Mouse (Mus musculus): ENCODE data around the gene Tmem184c. TPM values are rescaled to one million over a fixed set of nuclear protein-coding genes. Genes with fewer than 3 reads are reported as not detected.

Tmem184c gene
- polyA plus RNA-seq (2014; fragmentation: Nextera tagmentation; extraction: Ambion mirVana) = 63.6 and 67.0 TPM in 2 replicates

- Histone ChIP-seq H3K4me3 (ENCODE audit: low read depth, low read length) (peak within 1 kb of the TSS; percentile 66), H3K27ac (ENCODE audit: low read depth, low read length) (no peak within 1 kb of the TSS), H3K9me3 (ENCODE audit: control insufficient read depth, low read length) (no peaks in the 10 kb centered on the region), H3K4me1 (ENCODE audit: control insufficient read depth, insufficient read depth, low read length) (peaks cover 9% of the 10 kb centered on the region), H3K27me3 (ENCODE audit: control insufficient read depth, insufficient read depth, low read length) (no peaks in the 10 kb centered on the region), H3K9ac (ENCODE audit: low read length) (peak within 1 kb of the TSS; percentile 67), H3K36me3 (ENCODE audit: control insufficient read depth, insufficient read depth, low read length) (no peaks in the 10 kb centered on the region), H3K4me2 (peak within 1 kb of the TSS; percentile 73)
- DNase-seq (ENCODE audit: low spot score, missing footprints) (peak; percentile 100), ATAC-seq (ENCODE audit: low FRiP score) (peak; percentile 99)
- under 1% methylated on average over 36 of the region's 36 CpGs for WGBS
Observed at GRCm38 (mm10) chr8:77610374-77610969, at the start of gene Tmem184c. TSS of gene Tmem184c (minus strand) at chr8:77610698.

DNA sequence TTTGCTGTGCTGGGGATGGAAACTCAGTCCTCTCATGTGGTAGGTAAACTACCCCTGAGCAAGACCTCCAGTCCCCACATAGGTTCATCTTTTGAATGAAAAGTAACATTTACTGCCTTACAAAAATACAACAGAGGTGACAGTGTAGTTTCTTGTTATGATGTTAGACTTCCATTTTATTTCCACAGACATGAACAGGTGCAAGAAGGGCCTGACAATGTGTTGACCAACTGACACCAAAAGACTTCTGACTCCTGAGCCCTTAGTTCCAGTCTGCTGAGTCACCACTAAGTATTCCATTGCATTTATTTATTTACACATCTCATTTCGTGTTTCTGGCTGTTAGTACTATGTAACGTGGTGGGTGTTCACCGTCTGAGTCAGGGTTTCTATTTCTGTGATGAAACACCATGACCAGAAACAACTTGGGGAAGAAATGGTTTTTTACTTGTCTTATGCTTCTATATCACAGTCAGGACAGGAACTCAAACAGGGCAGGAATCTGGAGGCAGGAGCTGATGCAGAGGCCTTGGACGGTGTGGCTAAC, 49.1 kb upstream of the Tmem184c start:
- no peak for ATAC-seq (ENCODE audit: low FRiP score)

DNA sequence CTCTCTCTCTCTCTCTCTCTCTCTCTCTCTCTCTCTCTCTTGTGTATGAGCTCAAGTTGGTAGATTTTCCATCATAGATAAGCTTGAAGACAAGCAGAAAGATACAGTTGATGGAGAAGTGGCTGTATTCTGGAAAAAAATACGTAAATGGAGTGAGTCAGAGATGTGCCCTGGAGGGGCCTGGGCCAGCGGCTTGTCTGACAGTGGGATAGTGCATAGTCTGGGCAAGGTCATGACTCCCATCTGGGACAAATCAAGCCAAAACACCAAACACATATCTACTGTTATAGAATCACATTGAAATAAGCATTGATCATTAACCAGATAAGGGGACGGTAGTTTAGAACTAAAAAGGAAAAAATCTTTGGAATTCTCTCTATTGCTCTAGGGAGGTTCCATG, 47.9 kb upstream of the Tmem184c start:
- Histone ChIP-seq H3K9me3 (ENCODE audit: control insufficient read depth, low read length) (no peaks in the 10 kb centered on the region), H3K9ac (ENCODE audit: low read length) (no peak overlapping the region), H3K4me2 (no peak overlapping the region), H3K4me1 (ENCODE audit: control insufficient read depth, insufficient read depth, low read length) (no peaks in the 10 kb centered on the region), H3K4me3 (ENCODE audit: low read depth, low read length) (no peak overlapping the region), H3K27me3 (ENCODE audit: control insufficient read depth, insufficient read depth, low read length) (no peaks in the 10 kb centered on the region), H3K27ac (ENCODE audit: low read depth, low read length) (no peak overlapping the region), H3K36me3 (ENCODE audit: control insufficient read depth, insufficient read depth, low read length) (no peaks in the 10 kb centered on the region)
- ATAC-seq (ENCODE audit: low FRiP score) (no peak), DNase-seq (ENCODE audit: low spot score, missing footprints) (no peak)
- WGBS = 79% methylated on average over 3 of the region's 3 CpGs

More for the DNA sequence above, 49.1 kb upstream of the Tmem184c start:
- H3K4me2 ChIP-seq = no peak overlapping the region
- no peak overlapping the region for H3K9ac ChIP-seq (ENCODE audit: low read length)
- H3K4me1 ChIP-seq (ENCODE audit: control insufficient read depth, insufficient read depth, low read length) = no peaks in the 10 kb centered on the region
- no peak for DNase-seq (ENCODE audit: low spot score, missing footprints)
- no peak overlapping the region for H3K27ac ChIP-seq (ENCODE audit: low read depth, low read length)
- H3K4me3 ChIP-seq (ENCODE audit: low read depth, low read length) = no peak overlapping the region
- no peaks in the 10 kb centered on the region for H3K36me3 ChIP-seq (ENCODE audit: control insufficient read depth, insufficient read depth, low read length)
- H3K27me3 ChIP-seq (ENCODE audit: control insufficient read depth, insufficient read depth, low read length) = no peaks in the 10 kb centered on the region
- H3K9me3 ChIP-seq (ENCODE audit: control insufficient read depth, low read length) = no peaks in the 10 kb centered on the region
- WGBS = 87% methylated on average over 4 of the region's 4 CpGs

DNA sequence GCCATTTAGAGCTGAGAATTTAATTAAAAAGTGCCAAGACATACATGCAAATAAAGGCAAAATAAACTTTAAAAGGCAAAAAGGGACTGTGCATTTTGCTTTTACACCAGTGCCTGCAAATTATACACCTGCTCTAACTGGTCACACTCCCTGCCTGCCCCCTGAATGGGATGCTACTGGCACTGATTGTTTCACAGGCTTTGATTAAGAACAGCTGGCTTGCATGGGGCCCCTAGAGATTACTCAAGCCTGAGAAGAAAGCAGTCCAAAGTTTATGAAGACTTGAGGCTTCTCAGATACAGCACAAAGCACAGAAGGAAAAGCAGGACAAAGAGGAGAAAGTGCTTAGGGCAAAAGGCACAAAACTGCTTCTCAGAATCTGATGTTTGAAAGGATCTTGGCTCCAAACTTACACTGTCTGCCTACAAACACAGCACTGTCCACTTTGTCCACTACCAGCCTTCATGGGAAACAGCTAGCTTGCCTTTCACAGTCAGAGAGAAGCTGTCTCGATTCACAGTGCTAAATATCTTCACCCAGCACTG, 40.2 kb upstream of the Tmem184c start:
- Histone ChIP-seq H3K9me3 (ENCODE audit: control insufficient read depth, low read length) (no peaks in the 10 kb centered on the region), H3K27me3 (ENCODE audit: control insufficient read depth, insufficient read depth, low read length) (no peaks in the 10 kb centered on the region), H3K36me3 (ENCODE audit: control insufficient read depth, insufficient read depth, low read length) (no peaks in the 10 kb centered on the region), H3K4me2 (no peak overlapping the region), H3K9ac (ENCODE audit: low read length) (no peak overlapping the region), H3K27ac (ENCODE audit: low read depth, low read length) (no peak overlapping the region), H3K4me3 (ENCODE audit: low read depth, low read length) (no peak overlapping the region), H3K4me1 (ENCODE audit: control insufficient read depth, insufficient read depth, low read length) (no peaks in the 10 kb centered on the region)
- whole genome bisulfite sequencing = 57% methylated on average over 1 of the region's 1 CpGs
- DNase-seq (ENCODE audit: low spot score, missing footprints) (no peak), ATAC-seq (ENCODE audit: low FRiP score) (no peak)

DNA sequence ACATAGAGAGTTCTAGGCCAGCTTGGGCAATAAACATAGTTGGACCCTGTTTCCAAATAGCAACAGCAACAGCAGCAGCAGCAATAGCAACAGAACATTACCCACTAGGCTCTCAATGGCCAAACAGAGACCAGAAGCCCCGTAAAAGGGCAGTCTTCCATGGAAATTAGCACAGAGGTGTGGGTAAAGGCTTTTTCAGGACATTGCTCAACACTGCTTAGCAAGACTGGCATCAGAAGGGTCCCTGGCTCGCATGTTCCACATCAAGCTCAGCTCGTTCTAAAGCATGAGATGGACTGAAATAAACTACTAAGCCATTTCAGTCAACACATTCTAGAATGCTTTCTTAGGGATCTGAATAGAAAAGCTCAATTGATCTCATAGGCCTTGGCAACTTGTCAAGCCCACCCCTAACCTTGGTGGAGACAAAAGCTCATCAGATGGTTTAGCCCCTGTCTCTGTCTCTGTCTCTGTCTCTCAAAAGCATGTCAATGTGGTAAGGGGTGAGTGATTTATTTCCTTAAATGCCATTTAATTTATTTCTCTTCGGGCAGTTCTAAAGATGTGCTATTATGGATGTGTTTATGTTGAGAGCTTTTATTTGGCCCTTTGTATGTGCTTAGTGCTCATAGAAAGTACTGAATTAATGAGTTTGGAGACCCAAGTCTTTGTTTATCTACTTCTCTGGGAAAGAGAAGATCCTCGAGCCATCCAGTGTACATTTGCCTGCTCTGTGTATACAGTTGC, 29.8 kb upstream of the Tmem184c start:
- Histone ChIP-seq H3K4me3 (ENCODE audit: low read depth, low read length) (no peak overlapping the region), H3K4me2 (no peak overlapping the region), H3K9me3 (ENCODE audit: control insufficient read depth, low read length) (no peaks in the 10 kb centered on the region), H3K27me3 (ENCODE audit: control insufficient read depth, insufficient read depth, low read length) (no peaks in the 10 kb centered on the region), H3K4me1 (ENCODE audit: control insufficient read depth, insufficient read depth, low read length) (no peaks in the 10 kb centered on the region), H3K9ac (ENCODE audit: low read length) (no peak overlapping the region), H3K27ac (ENCODE audit: low read depth, low read length) (no peak overlapping the region), H3K36me3 (ENCODE audit: control insufficient read depth, insufficient read depth, low read length) (no peaks in the 10 kb centered on the region)
- 75% methylated on average over 5 of the region's 5 CpGs for WGBS
- ATAC-seq (ENCODE audit: low FRiP score) (no peak), DNase-seq (ENCODE audit: low spot score, missing footprints) (no peak)

- no peak for ATAC-seq (ENCODE audit: low FRiP score)
- no peak overlapping the region for H3K4me3 ChIP-seq (ENCODE audit: low read depth, low read length)
- no peaks in the 10 kb centered on the region for H3K4me1 ChIP-seq (ENCODE audit: control insufficient read depth, insufficient read depth, low read length)
- no peaks in the 10 kb centered on the region for H3K9me3 ChIP-seq (ENCODE audit: control insufficient read depth, low read length)
- no peaks in the 10 kb centered on the region for H3K36me3 ChIP-seq (ENCODE audit: control insufficient read depth, insufficient read depth, low read length)
- H3K4me2 ChIP-seq = no peak overlapping the region
- WGBS = 92% methylated on average over 3 of the region's 3 CpGs
- no peak overlapping the region for H3K9ac ChIP-seq (ENCODE audit: low read length)
- no peaks in the 10 kb centered on the region for H3K27me3 ChIP-seq (ENCODE audit: control insufficient read depth, insufficient read depth, low read length)
- DNase-seq (ENCODE audit: low spot score, missing footprints) = no peak
- H3K27ac ChIP-seq (ENCODE audit: low read depth, low read length) = no peak overlapping the region
Observed at GRCm38 (mm10) chr8:77637593-77637992, 27.1 kb upstream of the Tmem184c start.

DNA sequence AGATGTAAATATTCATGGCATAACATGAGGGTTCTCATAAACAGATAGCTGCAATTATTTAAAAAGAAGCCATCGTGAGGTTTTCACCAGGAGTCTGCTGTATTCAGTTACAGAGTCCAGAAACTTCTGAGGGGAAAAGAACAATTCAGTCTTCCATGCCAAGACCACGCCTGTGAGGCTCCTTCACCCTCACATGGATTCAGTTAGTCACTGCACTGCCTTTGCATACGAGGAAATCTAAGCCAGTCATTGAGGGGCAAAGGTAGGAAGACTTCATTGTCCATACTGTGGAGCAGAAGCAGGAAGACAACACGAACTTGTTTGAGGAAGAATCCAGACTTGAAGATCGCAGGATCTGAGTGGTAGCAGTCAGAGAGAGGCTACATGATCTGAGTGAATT, 23.5 kb upstream of the Tmem184c start:
- Histone ChIP-seq H3K36me3 (ENCODE audit: control insufficient read depth, insufficient read depth, low read length) (no peaks in the 10 kb centered on the region), H3K4me1 (ENCODE audit: control insufficient read depth, insufficient read depth, low read length) (no peaks in the 10 kb centered on the region), H3K27me3 (ENCODE audit: control insufficient read depth, insufficient read depth, low read length) (no peaks in the 10 kb centered on the region), H3K27ac (ENCODE audit: low read depth, low read length) (no peak overlapping the region), H3K4me2 (no peak overlapping the region), H3K4me3 (ENCODE audit: low read depth, low read length) (no peak overlapping the region), H3K9me3 (ENCODE audit: control insufficient read depth, low read length) (no peaks in the 10 kb centered on the region), H3K9ac (ENCODE audit: low read length) (no peak overlapping the region)
- DNase-seq (ENCODE audit: low spot score, missing footprints) (no peak), ATAC-seq (ENCODE audit: low FRiP score) (no peak)
- WGBS = 77% methylated on average over 5 of the region's 5 CpGs

DNA sequence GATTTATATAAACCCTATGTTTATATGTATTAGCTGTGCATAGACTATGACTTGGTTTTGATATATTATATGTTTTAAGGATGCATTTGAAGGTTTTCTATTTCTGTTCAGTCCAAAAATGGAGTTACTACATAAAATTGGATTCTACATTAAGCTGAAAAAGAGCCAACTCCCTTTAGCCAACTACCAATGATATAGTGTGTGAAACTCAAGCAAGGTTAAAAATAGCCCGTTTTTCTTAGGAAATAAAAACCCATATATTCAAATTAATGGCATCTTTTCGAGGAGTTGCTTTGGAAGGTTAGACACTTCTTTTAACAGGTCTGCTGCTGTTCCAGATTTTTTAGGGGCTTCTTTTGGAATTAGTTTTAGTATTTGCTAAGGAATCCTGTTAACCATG, 22.7 kb upstream of the Tmem184c start:
- DNase-seq (ENCODE audit: low spot score, missing footprints) (no peak), ATAC-seq (ENCODE audit: low FRiP score) (no peak)
- H3K27me3 ChIP-seq (ENCODE audit: control insufficient read depth, insufficient read depth, low read length) = no peaks in the 10 kb centered on the region
- no peaks in the 10 kb centered on the region for H3K9me3 ChIP-seq (ENCODE audit: control insufficient read depth, low read length)
- WGBS = 88% methylated on average over 2 of the region's 2 CpGs
- no peak overlapping the region for H3K4me2 ChIP-seq
- no peak overlapping the region for H3K27ac ChIP-seq (ENCODE audit: low read depth, low read length)
- H3K4me1 ChIP-seq (ENCODE audit: control insufficient read depth, insufficient read depth, low read length) = no peaks in the 10 kb centered on the region
- no peak overlapping the region for H3K4me3 ChIP-seq (ENCODE audit: low read depth, low read length)
- no peaks in the 10 kb centered on the region for H3K36me3 ChIP-seq (ENCODE audit: control insufficient read depth, insufficient read depth, low read length)
- H3K9ac ChIP-seq (ENCODE audit: low read length) = no peak overlapping the region

- H3K4me3 ChIP-seq (ENCODE audit: low read depth, low read length) = no peak overlapping the region
- H3K4me1 ChIP-seq (ENCODE audit: control insufficient read depth, insufficient read depth, low read length) = no peaks in the 10 kb centered on the region
- H3K9ac ChIP-seq (ENCODE audit: low read length) = no peak overlapping the region
- ATAC-seq (ENCODE audit: low FRiP score) (no peak), DNase-seq (ENCODE audit: low spot score, missing footprints) (no peak)
- WGBS = 41% methylated on average over 3 of the region's 3 CpGs
- H3K9me3 ChIP-seq (ENCODE audit: control insufficient read depth, low read length) = no peaks in the 10 kb centered on the region
- H3K27me3 ChIP-seq (ENCODE audit: control insufficient read depth, insufficient read depth, low read length) = no peaks in the 10 kb centered on the region
- H3K27ac ChIP-seq (ENCODE audit: low read depth, low read length) = no peak overlapping the region
- no peaks in the 10 kb centered on the region for H3K36me3 ChIP-seq (ENCODE audit: control insufficient read depth, insufficient read depth, low read length)
- no peak overlapping the region for H3K4me2 ChIP-seq
Observed at GRCm38 (mm10) chr8:77630691-77631090, 20.2 kb upstream of the Tmem184c start.

Measured in midbrain, embryonic 11.5 days (tissue).